Mouse (Mus musculus) kidney, embryonic 15.5 days (tissue): ENCODE measurements around the gene Grm4. TPM values are rescaled to one million over a fixed set of nuclear protein-coding genes. Genes with fewer than 3 reads are reported as not detected.
A peak's percentile ranks its signal among the peaks of the same experiment; 100 is the strongest.

ENCODE experiments used
- ATAC-seq: fragments of 200-750 bp; cut with Nextera tagmentation; replicated peaks from 2 replicates; pipeline ENCODE4 v1.8.0; 2017; ENCODE audit warnings: moderate TSS enrichment; ENCODE audit not compliant: low FRiP score
- H3K27ac ChIP-seq: fragments of 300-500 bp; sonication (generic); 2 replicates; pipeline ENCODE4 v1.5.1; 2015; ENCODE audit warnings: mild to moderate bottlenecking, inconsistent platforms
- H3K27me3 ChIP-seq: fragments of 300-500 bp; sonication (generic); 2 replicates; pipeline ENCODE4 v1.6.1; 2015; ENCODE audit warnings: inconsistent platforms
- H3K36me3 ChIP-seq: fragments of 300-500 bp; sonication (generic); 2 replicates; pipeline ENCODE4 v1.6.1; 2015; ENCODE audit warnings: inconsistent platforms
- H3K4me1 ChIP-seq: fragments of 300-500 bp; sonication (generic); 2 replicates; pipeline ENCODE4 v1.6.1; 2015; ENCODE audit warnings: inconsistent platforms
- H3K4me2 ChIP-seq: fragments of 300-500 bp; sonication (generic); 2 replicates; pipeline ENCODE4 v1.6.1; 2015; ENCODE audit warnings: moderate library complexity, mild to moderate bottlenecking, inconsistent platforms
- H3K4me3 ChIP-seq: fragments of 300-500 bp; sonication (generic); replicated peaks from 2 replicates; pipeline ENCODE4 v1.5.1; 2015; ENCODE audit warnings: mild to moderate bottlenecking, inconsistent platforms
- H3K9ac ChIP-seq: fragments of 300-500 bp; sonication (generic); 2 replicates; pipeline ENCODE4 v1.6.1; 2015; ENCODE audit warnings: mild to moderate bottlenecking, inconsistent platforms
- H3K9me3 ChIP-seq: fragments of 300-500 bp; sonication (generic); replicated peaks from 2 replicates; pipeline ENCODE4 v1.6.1; 2016; ENCODE audit warnings: inconsistent platforms
- WGBS: fragments of 180-500 bp; shearing (Covaris S2); methylation state at CpG from one replicate; pipeline ENCODE4 v1.1.7; 2015; ENCODE audit warnings: mixed read lengths; 5-methylcytosine and 5-hydroxymethylcytosine counted together
- polyA plus RNA-seq: library from polyadenylated mRNA; unstranded; fragments of >200 nt; fragmentation: Nextera tagmentation; extraction: Ambion mirVana; gene quantifications from 2 replicates; pipeline ENCODE4 v1.2.1, GENCODE M21; 2015

Grm4 gene
- polyA plus RNA-seq, 1 experiment from 2014 or later, result 1.2 TPM

- H3K4me1 ChIP-seq, result peaks cover 54% of the 10 kb centered on the region
- under 1% methylated on average over 57 of the region's 75 CpGs for WGBS
Observed at GRCm38 (mm10) chr17:27557181-27557926, 36.2 kb upstream of the Grm4 start.

GRCm38 (mm10) chr17:27556315-27557011 lies 35.3 kb upstream of the Grm4 start, which contains the start of gene Hmga1:
Gene Hmga1, plus strand, starts transcription at chr17:27556497.
- Histone ChIP-seq H3K4me1 (peaks cover 48% of the 10 kb centered on the region), H3K4me2 (peak within 1 kb of the TSS; percentile 90)
- WGBS, result under 1% methylated on average over 79 of the region's 79 CpGs

More at GRCm38 (mm10) chr17:27557181-27557926, 36.2 kb upstream of the Grm4 start:
- Histone ChIP-seq H3K4me3 (peak overlapping the region; percentile 86), H3K9ac (peak overlapping the region; percentile 90), H3K4me2 (peak overlapping the region; percentile 90), H3K36me3 (peaks cover 19% of the 10 kb centered on the region), H3K9me3 (no peaks in the 10 kb centered on the region), H3K27ac (peak overlapping the region; percentile 98), H3K27me3 (no peaks in the 10 kb centered on the region)
- peak; percentile 16 for ATAC-seq

GRCm38 (mm10) chr17:27555512-27556172 lies 34.4 kb upstream of the Grm4 start:
- Histone ChIP-seq H3K4me3 (peak overlapping the region; percentile 86), H3K27me3 (no peaks in the 10 kb centered on the region), H3K9ac (peak overlapping the region; percentile 90), H3K27ac (peak overlapping the region; percentile 98), H3K4me2 (peak overlapping the region; percentile 90), H3K36me3 (peaks cover 6% of the 10 kb centered on the region; the same call in 1 of the 2 replicates), H3K4me1 (peaks cover 48% of the 10 kb centered on the region), H3K9me3 (no peaks in the 10 kb centered on the region)
- WGBS, result 0% methylated on average over 55 of the region's 55 CpGs
- ATAC-seq, result peak; percentile 58

More at GRCm38 (mm10) chr17:27556315-27557011, 35.3 kb upstream of the Grm4 start, which contains the start of gene Hmga1:
- peak; percentile 73 for ATAC-seq
- Histone ChIP-seq H3K4me3 (peak within 1 kb of the TSS; percentile 86), H3K9ac (peak within 1 kb of the TSS; percentile 90), H3K9me3 (no peaks in the 10 kb centered on the region), H3K27ac (peak within 1 kb of the TSS; percentile 98), H3K36me3 (peaks cover 14% of the 10 kb centered on the region), H3K27me3 (no peaks in the 10 kb centered on the region)

DNA sequence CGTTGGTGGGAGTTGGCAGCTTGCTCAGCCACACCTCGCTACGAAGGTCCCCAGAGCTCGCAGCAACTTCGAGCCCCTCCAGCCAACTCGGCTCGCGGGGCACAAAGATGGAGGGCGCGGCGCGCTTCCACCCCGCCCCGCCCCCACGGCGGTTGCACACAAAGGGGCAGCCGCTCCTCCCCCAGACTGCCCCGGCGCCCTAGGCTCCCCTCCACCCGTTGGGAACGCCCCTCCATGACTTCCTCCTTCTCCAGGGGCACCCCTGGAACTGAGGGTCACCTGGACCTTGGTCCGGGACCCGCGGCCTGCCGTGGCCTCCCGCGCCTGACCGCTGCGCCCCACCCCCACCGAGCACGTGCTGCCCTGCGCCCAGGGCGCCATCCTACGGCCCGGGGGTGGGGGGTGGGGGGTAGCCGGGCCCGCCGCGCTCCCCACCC lies 33.9 kb upstream of the Grm4 start:
- peaks cover 3% of the 10 kb centered on the region; the same call in 1 of the 2 replicates for H3K36me3 ChIP-seq
- under 1% methylated on average over 39 of the region's 39 CpGs for WGBS
- peaks cover 46% of the 10 kb centered on the region for H3K4me1 ChIP-seq
- peak overlapping the region; percentile 90 for H3K9ac ChIP-seq
- no peaks in the 10 kb centered on the region for H3K9me3 ChIP-seq
- peak; percentile 13 for ATAC-seq
- peak overlapping the region; percentile 98 for H3K27ac ChIP-seq
- H3K27me3 ChIP-seq, result no peaks in the 10 kb centered on the region
- peak overlapping the region; percentile 90 for H3K4me2 ChIP-seq
- H3K4me3 ChIP-seq, result peak overlapping the region; percentile 86

DNA sequence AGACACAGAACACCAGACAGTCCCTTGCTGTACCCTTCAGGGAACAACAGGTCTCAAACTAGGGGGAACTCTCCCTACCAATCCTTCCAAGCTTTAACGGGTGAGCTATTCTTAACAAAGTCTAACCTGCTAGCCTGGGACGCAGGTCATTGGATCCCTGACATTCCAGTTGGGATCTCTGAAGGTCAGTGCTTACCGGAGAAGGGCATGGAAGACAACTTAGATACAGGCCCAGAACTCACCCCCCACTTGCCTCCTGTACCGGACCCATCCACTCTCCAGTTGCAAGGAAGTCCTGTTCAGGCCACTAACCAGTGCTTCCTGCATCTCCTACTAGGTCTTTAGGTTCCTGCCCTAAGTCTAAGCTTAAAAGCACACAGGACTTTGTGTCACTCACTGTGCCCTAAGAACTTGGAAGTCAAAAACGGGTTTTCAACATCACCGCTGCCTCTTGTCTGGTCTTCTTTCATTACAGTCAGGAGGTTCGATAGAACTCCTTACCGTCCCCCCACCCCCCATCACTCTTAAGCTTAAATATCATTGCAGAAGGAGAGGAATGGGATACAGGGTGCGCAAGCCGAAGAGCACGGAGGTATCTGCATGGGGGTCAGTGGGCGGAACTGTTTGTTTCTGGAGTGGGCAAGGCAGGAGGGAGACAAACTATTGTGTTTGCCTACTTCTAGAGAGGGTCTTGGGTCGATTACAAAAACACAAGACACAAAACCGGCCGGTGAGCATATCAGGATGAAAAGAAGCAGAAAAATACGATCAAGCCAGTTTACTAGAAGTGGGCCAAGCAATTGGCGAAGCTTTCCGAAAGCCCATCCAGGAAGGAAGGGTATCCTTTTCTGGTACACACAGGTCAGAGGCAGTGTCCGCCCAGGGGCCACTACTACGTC lies 33.1 kb upstream of the Grm4 start:
- Histone ChIP-seq H3K27me3 (no peaks in the 10 kb centered on the region), H3K36me3 (no peaks in the 10 kb centered on the region), H3K27ac (peak overlapping the region; percentile 98), H3K9ac (peak overlapping the region; percentile 90), H3K4me3 (peak overlapping the region; percentile 86), H3K4me2 (peak overlapping the region; percentile 90), H3K4me1 (peaks cover 45% of the 10 kb centered on the region), H3K9me3 (no peaks in the 10 kb centered on the region)
- no peak for ATAC-seq
- 48% methylated on average over 20 of the region's 20 CpGs for WGBS

DNA sequence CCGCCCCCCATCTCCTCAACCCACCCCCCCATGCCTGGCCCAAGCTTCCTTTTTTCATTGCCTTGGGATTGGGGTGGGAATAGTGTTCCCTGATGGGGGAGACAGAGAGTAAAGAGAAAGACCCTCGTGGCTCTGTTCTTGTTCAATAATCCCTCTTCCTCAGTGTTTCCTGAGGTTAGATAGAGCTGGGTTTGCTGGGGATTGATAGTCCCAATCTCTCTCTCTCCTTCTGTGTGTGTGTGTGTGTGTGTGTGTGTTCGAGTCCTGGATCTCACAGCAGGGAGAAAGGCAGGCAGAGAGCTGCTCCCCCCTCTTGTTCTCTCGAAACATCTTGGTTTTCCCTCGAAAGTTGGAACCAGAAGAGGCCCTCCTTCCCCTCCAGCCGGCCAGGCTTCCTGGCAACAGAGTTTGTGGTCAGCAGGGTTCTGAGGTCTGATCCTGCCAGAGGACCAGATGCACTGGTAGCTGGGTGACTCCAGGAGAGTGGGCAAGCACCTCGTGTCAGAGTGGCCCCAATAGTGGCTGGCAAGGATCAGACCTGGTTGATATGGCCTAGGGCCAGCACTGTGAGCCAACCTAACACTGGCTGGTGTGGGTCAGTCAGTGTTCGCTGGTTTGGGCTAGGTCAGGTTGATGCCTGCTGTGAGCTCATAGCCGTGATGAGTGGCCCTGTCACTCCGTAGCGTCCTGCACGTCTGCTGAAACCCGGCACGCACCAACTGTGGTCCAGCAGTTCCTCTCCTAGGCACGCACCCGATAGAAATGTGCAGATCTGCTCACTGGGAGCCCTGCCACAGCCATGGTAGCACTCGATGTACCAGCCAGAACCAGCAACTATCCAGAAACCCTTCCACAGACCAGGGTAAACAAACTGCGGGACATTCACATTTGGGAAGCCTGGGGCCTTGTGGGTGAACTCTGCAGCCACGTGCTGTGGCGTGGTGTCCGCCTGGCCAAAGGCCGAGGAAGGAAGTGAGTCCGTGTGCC lies 31.3 kb upstream of the Grm4 start:
- peaks cover 31% of the 10 kb centered on the region for H3K4me1 ChIP-seq
- no peaks in the 10 kb centered on the region for H3K27me3 ChIP-seq
- H3K27ac ChIP-seq, result no peak overlapping the region
- H3K4me2 ChIP-seq, result no peak overlapping the region
- ATAC-seq, result no peak
- H3K36me3 ChIP-seq, result no peaks in the 10 kb centered on the region
- WGBS, result 79% methylated on average over 23 of the region's 23 CpGs
- H3K9me3 ChIP-seq, result no peaks in the 10 kb centered on the region
- no peak overlapping the region for H3K4me3 ChIP-seq
- no peak overlapping the region for H3K9ac ChIP-seq

DNA sequence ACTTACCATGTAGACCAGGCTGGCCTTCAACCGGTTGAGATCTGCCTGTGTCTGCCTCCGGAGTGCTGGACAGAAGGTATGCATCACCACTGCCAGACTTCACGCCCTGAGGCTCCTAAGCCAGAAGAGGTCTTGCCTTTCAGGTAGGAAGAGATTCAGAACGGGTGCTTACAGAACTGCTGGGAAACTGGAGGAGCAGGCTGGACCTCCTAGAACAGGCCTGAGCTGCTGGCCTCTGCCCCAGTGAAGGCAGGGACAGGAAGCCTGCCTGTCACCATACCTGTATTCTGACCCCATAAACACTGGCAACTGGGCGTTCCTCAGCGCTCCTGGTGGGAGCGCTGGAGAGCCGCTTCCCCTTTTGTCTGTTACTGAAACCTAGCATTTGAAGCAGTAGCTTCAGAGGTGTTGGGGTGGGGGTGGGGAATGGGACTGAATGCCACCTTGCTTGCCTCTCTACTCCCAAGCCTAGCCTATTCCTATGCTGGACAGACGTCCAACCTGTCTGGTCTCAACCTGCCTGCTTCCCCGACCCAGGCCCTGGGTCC lies 30.3 kb upstream of the Grm4 start:
- Histone ChIP-seq H3K4me3 (no peak overlapping the region), H3K4me2 (no peak overlapping the region), H3K9ac (no peak overlapping the region), H3K4me1 (peaks cover 34% of the 10 kb centered on the region), H3K36me3 (no peaks in the 10 kb centered on the region), H3K27ac (no peak overlapping the region), H3K27me3 (no peaks in the 10 kb centered on the region), H3K9me3 (no peaks in the 10 kb centered on the region)
- WGBS, result 63% methylated on average over 10 of the region's 10 CpGs
- no peak for ATAC-seq

DNA sequence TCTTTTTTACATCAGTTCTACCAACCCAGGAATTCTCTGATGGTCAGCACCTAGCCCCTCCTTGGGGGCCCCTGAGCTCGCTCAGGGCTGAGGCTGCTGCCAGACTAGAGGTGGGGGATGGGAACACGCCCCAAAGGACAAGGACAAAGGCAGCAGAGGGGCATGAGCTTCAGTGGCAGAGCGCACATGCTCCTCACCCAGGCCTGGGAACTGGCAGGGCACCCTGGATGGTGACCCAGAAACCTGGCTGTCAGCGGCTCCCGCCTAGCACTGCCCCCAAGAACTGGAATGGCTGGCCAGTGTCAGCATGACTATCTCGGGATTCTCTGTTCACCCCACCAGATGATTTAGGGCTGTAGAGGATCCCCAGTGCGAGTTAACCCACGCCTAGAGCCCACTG lies 28.0 kb upstream of the Grm4 start:
- H3K27me3 ChIP-seq, result no peaks in the 10 kb centered on the region
- no peak for ATAC-seq
- no peak overlapping the region for H3K4me3 ChIP-seq
- no peaks in the 10 kb centered on the region for H3K36me3 ChIP-seq
- H3K9ac ChIP-seq, result no peak overlapping the region
- H3K27ac ChIP-seq, result 0 out of 2 replicates have a peak overlapping the region, but pooled peaks have one; percentile 3
- H3K9me3 ChIP-seq, result no peaks in the 10 kb centered on the region
- 48% methylated on average over 8 of the region's 8 CpGs for WGBS
- H3K4me1 ChIP-seq, result peaks cover 19% of the 10 kb centered on the region
- H3K4me2 ChIP-seq, result no peak overlapping the region

GRCm38 (mm10) chr17:27547253-27547868 lies 26.2 kb upstream of the Grm4 start:
- Histone ChIP-seq H3K9ac (no peak overlapping the region), H3K27ac (no peak overlapping the region), H3K36me3 (no peaks in the 10 kb centered on the region), H3K9me3 (no peaks in the 10 kb centered on the region), H3K4me2 (no peak overlapping the region), H3K27me3 (no peaks in the 10 kb centered on the region), H3K4me3 (no peak overlapping the region), H3K4me1 (peaks cover 22% of the 10 kb centered on the region)
- WGBS, result 62% methylated on average over 9 of the region's 9 CpGs
- ATAC-seq, result no peak

DNA sequence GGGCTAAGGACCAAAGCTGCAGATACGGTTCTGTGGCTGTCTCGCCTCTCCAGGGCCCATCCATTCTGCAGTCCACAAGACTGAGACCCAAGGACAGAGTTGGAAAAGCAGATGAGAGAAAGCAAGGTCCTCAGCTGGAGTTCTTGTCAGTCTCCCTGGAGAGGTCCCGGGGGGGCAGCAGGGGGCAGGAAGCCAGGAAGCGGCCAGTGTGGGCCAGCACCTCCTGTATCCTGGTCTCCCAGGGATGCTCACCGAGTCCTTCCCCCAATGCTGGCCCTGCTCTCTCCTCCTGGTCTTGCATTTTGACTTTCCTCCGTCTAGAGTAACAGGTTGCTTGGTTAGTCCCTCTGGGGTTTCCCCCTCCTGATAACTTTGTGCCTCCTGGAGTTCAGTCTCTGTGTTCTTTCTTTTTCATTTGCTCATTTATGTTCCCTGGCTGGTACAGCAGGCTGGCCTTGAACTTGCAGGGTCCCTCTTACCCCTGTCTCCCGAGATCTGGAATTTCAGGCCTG lies 25.4 kb upstream of the Grm4 start:
- Histone ChIP-seq H3K9ac (no peak overlapping the region), H3K27ac (no peak overlapping the region), H3K4me2 (no peak overlapping the region), H3K27me3 (no peaks in the 10 kb centered on the region), H3K36me3 (no peaks in the 10 kb centered on the region), H3K4me1 (peaks cover 22% of the 10 kb centered on the region), H3K4me3 (no peak overlapping the region), H3K9me3 (no peaks in the 10 kb centered on the region)
- 63% methylated on average over 7 of the region's 7 CpGs for WGBS
- no peak for ATAC-seq
